Mouse (Mus musculus) ES-Bruce4 (cell line): ENCODE results near the gene Mia3. TPM values are rescaled to one million over a fixed set of nuclear protein-coding genes. Genes with fewer than 3 reads are reported as not detected.

Source experiments
- H3K27ac ChIP-seq: 2 replicates; pipeline ENCODE4 v1.5.1; 2012; ENCODE audit warnings: low read length, inconsistent platforms; ENCODE audit not compliant: insufficient read depth
- H3K27me3 ChIP-seq: 2 replicates; pipeline ENCODE4 v1.6.1; 2012; ENCODE audit warnings: mild to moderate bottlenecking, low read length, inconsistent platforms; ENCODE audit not compliant: control insufficient read depth, poor library complexity, insufficient read depth, severe bottlenecking
- H3K36me3 ChIP-seq: 2 replicates; pipeline ENCODE4 v1.6.1; 2012; ENCODE audit warnings: inconsistent platforms, mild to moderate bottlenecking, low read length, moderate library complexity; ENCODE audit not compliant: control insufficient read depth, poor library complexity, insufficient read depth, severe bottlenecking
- H3K4me1 ChIP-seq: one replicate; pipeline ENCODE4 v1.8.1; 2011; ENCODE audit warnings: low read length; ENCODE audit not compliant: control insufficient read depth, insufficient read depth
- H3K4me3 ChIP-seq: 2 replicates; pipeline ENCODE4 v1.5.1; 2011; ENCODE audit warnings: low read depth, mild to moderate bottlenecking, low read length
- H3K9ac ChIP-seq: 2 replicates; pipeline ENCODE4 v1.6.1; 2012; ENCODE audit warnings: low read depth, mild to moderate bottlenecking, inconsistent platforms; ENCODE audit not compliant: poor library complexity, severe bottlenecking
- H3K9me3 ChIP-seq: replicated peaks from 2 replicates; pipeline ENCODE4 v1.6.1; 2012; ENCODE audit warnings: mild to moderate bottlenecking, low read length, inconsistent platforms; ENCODE audit not compliant: control insufficient read depth, poor library complexity, insufficient read depth, severe bottlenecking
- CTCF ChIP-seq: IDR thresholded peaks from one replicate; pipeline ENCODE4 v1.8.1; 2011; ENCODE audit warnings: low read depth, low read length
- EP300 ChIP-seq: IDR thresholded peaks from 2 replicates; pipeline ENCODE4 v1.6.1; 2011; ENCODE audit warnings: low read depth, low read length; ENCODE audit not compliant: insufficient read depth
- POLR2A ChIP-seq: IDR thresholded peaks from one replicate; pipeline ENCODE4 v1.8.1; 2011; ENCODE audit warnings: low read length; ENCODE audit not compliant: insufficient read depth
- polyA plus RNA-seq: library from polyadenylated mRNA; stranded (reverse); fragments of >200 nt; gene quantifications from 2 replicates; pipeline ENCODE4 v1.2.4, GENCODE M21; 2011; ENCODE audit warnings: low read depth; ENCODE audit not compliant: missing spikeins, insufficient read depth, insufficient read length

Mia3 gene
- polyA plus RNA-seq, 1 experiment, result 155 TPM

- Histone ChIP-seq H3K9ac (peak overlapping the region; percentile 54), H3K27me3 (no peaks in the 10 kb centered on the region), H3K27ac (0 out of 2 replicates have a peak overlapping the region, but pooled peaks have one; percentile 31), H3K4me1 (no peaks in the 10 kb centered on the region), H3K4me3 (peak overlapping the region; percentile 90), H3K9me3 (no peaks in the 10 kb centered on the region), H3K36me3 (peaks cover 34% of the 10 kb centered on the region)
- no peak for TF ChIP-seq EP300
- no peak for TF ChIP-seq CTCF
- no peak for TF ChIP-seq POLR2A
These were observed 79.8 kb downstream of the Mia3 start for GRCm38 (mm10) chr1:183289576-183289975.

GRCm38 (mm10) chr1:183288351-183288750 is 81.0 kb downstream of the Mia3 start:
- Histone ChIP-seq H3K36me3 (peaks cover 44% of the 10 kb centered on the region), H3K9ac (no peak overlapping the region), H3K27me3 (no peaks in the 10 kb centered on the region), H3K4me3 (no peak overlapping the region), H3K9me3 (no peaks in the 10 kb centered on the region), H3K4me1 (no peaks in the 10 kb centered on the region), H3K27ac (no peak overlapping the region)
- no peak for TF ChIP-seq EP300
- TF ChIP-seq CTCF, result no peak
- TF ChIP-seq POLR2A, result no peak

Other genes starting within 250 kb of the Mia3 start
- gene Disp1, start 148.0 kb downstream of the Mia3 start, polyA plus RNA-seq, result 8.7 and 9.5 TPM in 2 replicates
- 64.9 and 74.6 TPM in 2 replicates for gene Aida, start 73.0 kb downstream of the Mia3 start, polyA plus RNA-seq
- gene Brox, start 72.3 kb downstream of the Mia3 start, polyA plus RNA-seq, result 40.4 and 40.5 TPM in 2 replicates
- 24.5 and 26.4 TPM in 2 replicates for gene Taf1a, start 19.4 kb upstream of the Mia3 start, polyA plus RNA-seq
- not detected in 2 replicates for gene Hhipl2, start 48.7 kb upstream of the Mia3 start, polyA plus RNA-seq